Mouse (Mus musculus) midbrain, embryonic 15.5 days (tissue): ENCODE data around the gene Uox. TPM values are rescaled to one million over a fixed set of nuclear protein-coding genes. Genes with fewer than 3 reads are reported as not detected.

Experiments used
- ATAC-seq: fragments of 200-750 bp; cut with Nextera tagmentation; replicated peaks from 2 replicates; pipeline ENCODE4 v1.8.0; 2017; ENCODE audit warnings: moderate TSS enrichment
- H3K27ac ChIP-seq: fragments of 300-500 bp; sonication (generic); 2 replicates; pipeline ENCODE4 v1.5.1; 2015; ENCODE audit warnings: mild to moderate bottlenecking, inconsistent platforms
- H3K27me3 ChIP-seq: fragments of 300-500 bp; sonication (generic); replicated peaks from 2 replicates; pipeline ENCODE4 v1.6.1; 2015; ENCODE audit warnings: inconsistent platforms
- H3K36me3 ChIP-seq: fragments of 300-500 bp; sonication (generic); replicated peaks from 2 replicates; pipeline ENCODE4 v1.6.1; 2015; ENCODE audit warnings: inconsistent platforms
- H3K4me1 ChIP-seq: fragments of 300-500 bp; sonication (generic); 2 replicates; pipeline ENCODE4 v1.6.1; 2015; ENCODE audit warnings: inconsistent platforms
- H3K4me2 ChIP-seq: fragments of 300-500 bp; sonication (generic); 2 replicates; pipeline ENCODE4 v1.6.1; 2015; ENCODE audit warnings: inconsistent platforms, mild to moderate bottlenecking, moderate library complexity
- H3K4me3 ChIP-seq: fragments of 300-500 bp; sonication (generic); 2 replicates; pipeline ENCODE4 v1.5.1; 2015; ENCODE audit warnings: mild to moderate bottlenecking, inconsistent platforms
- H3K9ac ChIP-seq: fragments of 300-500 bp; sonication (generic); 2 replicates; pipeline ENCODE4 v1.6.1; 2015; ENCODE audit warnings: mild to moderate bottlenecking, inconsistent platforms
- H3K9me3 ChIP-seq: fragments of 300-500 bp; sonication (generic); 2 replicates; pipeline ENCODE4 v1.6.1; 2016; ENCODE audit warnings: inconsistent platforms
- WGBS: fragments of 180-500 bp; shearing (Covaris S2); methylation state at CpG from one replicate; pipeline ENCODE4 v1.1.7; 2015; ENCODE audit warnings: mixed read lengths; 5-methylcytosine and 5-hydroxymethylcytosine counted together
- polyA plus RNA-seq: library from polyadenylated mRNA; unstranded; fragments of >200 nt; fragmentation: Nextera tagmentation; extraction: Ambion mirVana; gene quantifications from 2 replicates; pipeline ENCODE4 v1.2.1, GENCODE M21; 2015

Uox gene
- polyA plus RNA-seq, 1 experiment from 2014 or later, result not detected

DNA sequence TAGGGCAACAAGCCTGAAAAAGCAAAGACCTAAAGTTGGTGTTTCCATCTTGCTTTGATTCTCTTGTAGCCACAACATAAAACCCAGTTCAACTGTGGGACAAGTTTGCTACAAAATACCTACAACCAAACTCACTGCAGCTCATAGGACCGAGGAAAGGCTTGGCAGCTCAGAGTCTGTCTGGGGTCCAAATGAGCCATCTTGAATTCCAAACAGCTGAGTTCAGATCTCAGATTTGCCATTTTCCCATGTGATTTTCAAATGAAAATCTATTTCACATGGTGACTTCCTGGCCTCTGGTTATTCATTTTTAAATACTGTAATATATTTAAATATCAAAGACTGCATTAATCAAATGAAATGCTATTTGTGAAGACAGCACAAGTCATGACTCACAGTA, 104.9 kb downstream of the Uox start:
- H3K9me3 ChIP-seq, result no peaks in the 10 kb centered on the region
- no peak overlapping the region for H3K9ac ChIP-seq
- H3K27me3 ChIP-seq, result no peaks in the 10 kb centered on the region
- no peaks in the 10 kb centered on the region for H3K36me3 ChIP-seq
- H3K4me1 ChIP-seq, result no peaks in the 10 kb centered on the region
- H3K4me3 ChIP-seq, result no peak overlapping the region
- no peak for ATAC-seq
- H3K4me2 ChIP-seq, result no peak overlapping the region
- WGBS, result 85% methylated on average over 1 of the region's 1 CpGs
- no peak overlapping the region for H3K27ac ChIP-seq

DNA sequence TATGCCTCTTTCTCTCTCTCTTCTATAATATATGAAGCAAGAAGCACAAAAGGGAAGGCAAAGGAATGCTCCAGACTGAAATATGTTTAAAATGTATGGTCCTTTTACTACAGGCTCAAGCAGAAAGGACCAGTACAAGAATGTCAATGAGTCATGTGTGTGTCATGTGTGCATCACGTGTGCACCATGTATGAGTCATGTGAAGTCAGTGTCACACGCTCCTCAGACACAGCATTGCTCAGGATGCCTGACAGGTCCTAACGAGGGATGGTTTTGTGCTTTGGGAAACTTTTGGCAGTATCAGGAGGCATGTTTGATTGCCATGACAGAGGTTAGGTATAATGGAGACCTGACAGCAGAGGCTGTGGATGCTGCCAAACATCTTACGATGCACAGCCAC, 106.0 kb downstream of the Uox start:
- Histone ChIP-seq H3K9me3 (no peaks in the 10 kb centered on the region), H3K27ac (no peak overlapping the region), H3K27me3 (no peaks in the 10 kb centered on the region), H3K9ac (no peak overlapping the region), H3K36me3 (no peaks in the 10 kb centered on the region), H3K4me1 (no peaks in the 10 kb centered on the region), H3K4me2 (no peak overlapping the region), H3K4me3 (no peak overlapping the region)
- WGBS, result 94% methylated on average over 4 of the region's 4 CpGs
- ATAC-seq, result no peak

DNA sequence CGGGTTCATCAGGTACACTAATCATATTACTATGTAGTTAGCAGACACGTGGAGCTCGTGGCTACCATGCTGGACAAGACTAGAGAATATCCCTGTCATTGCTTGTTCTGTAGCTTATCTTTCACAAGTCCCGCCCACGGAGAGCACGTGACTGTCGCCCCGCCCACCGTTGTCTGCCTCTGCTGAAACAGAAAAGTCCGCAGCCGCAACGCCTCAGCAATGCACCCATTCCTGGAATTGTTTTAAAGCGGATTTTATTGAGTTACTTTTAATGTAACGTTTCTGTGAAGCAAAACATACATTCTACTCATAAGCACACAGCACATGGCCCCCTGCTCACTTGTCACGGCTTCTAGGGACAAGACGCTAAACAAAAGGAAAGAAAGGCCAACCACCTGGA, 109.4 kb downstream of the Uox start:
- Histone ChIP-seq H3K4me3 (no peak overlapping the region), H3K27me3 (0 out of 2 replicates have a peak, but pooled peaks cover 3% of the 10 kb centered on the region), H3K27ac (no peak overlapping the region), H3K4me1 (peaks cover 10% of the 10 kb centered on the region), H3K4me2 (no peak overlapping the region), H3K9ac (no peak overlapping the region), H3K9me3 (no peaks in the 10 kb centered on the region), H3K36me3 (no peaks in the 10 kb centered on the region)
- no peak for ATAC-seq
- WGBS, result 94% methylated on average over 16 of the region's 16 CpGs

DNA sequence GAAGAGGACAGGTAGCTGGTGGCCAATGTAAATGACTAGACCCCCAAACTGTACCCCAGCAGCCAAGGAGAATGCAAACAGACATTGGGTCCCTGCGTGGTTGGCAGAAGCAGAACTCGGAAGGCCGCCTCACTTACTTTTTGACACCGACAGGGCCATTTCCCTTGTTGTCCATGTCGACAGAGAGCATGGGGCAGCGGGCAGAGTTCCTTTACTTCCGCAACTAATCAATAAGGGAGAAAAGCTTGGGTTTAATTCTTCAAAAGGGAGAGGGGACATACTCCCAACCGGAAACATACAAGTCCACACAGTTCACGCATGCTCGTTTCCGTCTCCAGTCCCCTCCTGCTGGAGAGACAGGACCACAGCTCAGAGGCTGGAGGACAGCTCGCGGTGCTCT, 110.4 kb downstream of the Uox start:
- Histone ChIP-seq H3K4me3 (no peak overlapping the region), H3K4me1 (peaks cover 16% of the 10 kb centered on the region), H3K9me3 (no peaks in the 10 kb centered on the region), H3K27ac (no peak overlapping the region), H3K36me3 (no peaks in the 10 kb centered on the region), H3K27me3 (0 out of 2 replicates have a peak, but pooled peaks cover 3% of the 10 kb centered on the region), H3K4me2 (no peak overlapping the region), H3K9ac (no peak overlapping the region)
- 89% methylated on average over 13 of the region's 13 CpGs for WGBS
- no peak for ATAC-seq

DNA sequence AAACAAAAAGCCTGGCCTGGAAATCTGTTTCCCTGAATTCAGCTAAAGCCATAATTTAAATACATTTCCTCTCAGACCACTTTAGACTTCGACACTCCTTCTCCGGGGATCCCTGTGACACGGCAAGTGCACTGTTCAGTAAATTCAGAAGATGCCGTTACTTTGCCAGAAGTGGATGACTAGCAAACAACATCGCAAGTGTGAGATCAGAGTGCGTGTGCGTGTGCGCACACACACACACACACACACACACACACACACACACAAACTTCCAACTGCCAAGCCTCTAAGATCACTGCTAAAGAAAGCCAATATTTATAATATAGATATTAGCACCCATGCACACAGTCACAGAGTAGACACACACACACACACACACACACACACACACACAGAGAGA, 111.5 kb downstream of the Uox start:
- WGBS, result 65% methylated on average over 8 of the region's 8 CpGs
- peak overlapping the region; percentile 30 for H3K4me3 ChIP-seq
- H3K36me3 ChIP-seq, result no peaks in the 10 kb centered on the region
- H3K9me3 ChIP-seq, result no peaks in the 10 kb centered on the region
- ATAC-seq, result no peak
- peaks cover 17% of the 10 kb centered on the region for H3K4me1 ChIP-seq
- no peak overlapping the region for H3K9ac ChIP-seq
- H3K27ac ChIP-seq, result 0 out of 2 replicates have a peak overlapping the region, but pooled peaks have one; percentile 61
- peak overlapping the region; percentile 52 for H3K4me2 ChIP-seq
- H3K27me3 ChIP-seq, result 0 out of 2 replicates have a peak, but pooled peaks cover 3% of the 10 kb centered on the region

Other genes starting within 250 kb of the Uox start
- gene Ssx2ip, start 165.8 kb upstream of the Uox start, polyA plus RNA-seq, result 15.3 and 16.6 TPM in 2 replicates
- gene Ctbs, start 120.6 kb upstream of the Uox start, polyA plus RNA-seq, result 3.9 TPM in 2 replicates
- 4.2 and 5.5 TPM in 2 replicates for gene Spata1, start 70.7 kb upstream of the Uox start, polyA plus RNA-seq
- gene Gng5, start 70.6 kb upstream of the Uox start, polyA plus RNA-seq, result 289 and 293 TPM in 2 replicates
- gene Rpf1, start 49.0 kb upstream of the Uox start, polyA plus RNA-seq, result 38.6 and 39.5 TPM in 2 replicates
- gene Dnase2b, start 45.2 kb downstream of the Uox start, polyA plus RNA-seq, result not detected in 2 replicates
- not detected in 2 replicates for gene 4930503B20Rik, start 80.9 kb downstream of the Uox start, polyA plus RNA-seq
- gene Samd13, start 115.2 kb downstream of the Uox start, polyA plus RNA-seq, result 0.22 and 0.31 TPM in 2 replicates
- gene Prkacb, start 242.6 kb downstream of the Uox start, polyA plus RNA-seq, result 188 and 194 TPM in 2 replicates